Mouse (Mus musculus) forebrain, embryonic 14.5 days (tissue): ENCODE measurements around the gene Gm17577. TPM values are rescaled to one million over a fixed set of nuclear protein-coding genes. Genes with fewer than 3 reads are reported as not detected.
"Not testable (repeated sequence)": the region's sequence is repeated elsewhere in the genome, so short reads cannot be mapped to it uniquely, and the experiment has no call there.

ENCODE experiments used
- ATAC-seq: fragments of 200-750 bp; cut with Nextera tagmentation; 2 replicates; pipeline ENCODE4 v1.8.0; 2017; ENCODE audit warnings: mild to moderate bottlenecking, moderate library complexity
- DNase-seq: peaks from one replicate; pipeline ENCODE4 v3.0.0-alpha.2; 2015; ENCODE audit warnings: low spot score
- H3K27ac ChIP-seq: fragments of 300-500 bp; sonication (generic); 2 replicates; pipeline ENCODE4 v1.5.1; 2014; ENCODE audit warnings: low read depth, mild to moderate bottlenecking, control low read depth, low read length, moderate library complexity
- H3K27me3 ChIP-seq: fragments of 300-500 bp; sonication (generic); replicated peaks from 2 replicates; pipeline ENCODE4 v1.6.1; 2014; ENCODE audit warnings: low read length, control low read depth, mixed read lengths; ENCODE audit not compliant: control insufficient read depth, insufficient read depth
- H3K36me3 ChIP-seq: fragments of 300-500 bp; sonication (generic); 2 replicates; pipeline ENCODE4 v1.6.1; 2014; ENCODE audit warnings: low read length, control low read depth; ENCODE audit not compliant: control insufficient read depth, insufficient read depth
- H3K4me1 ChIP-seq: fragments of 300-500 bp; sonication (generic); 2 replicates; pipeline ENCODE4 v1.6.1; 2014; ENCODE audit warnings: antibody characterized with exemption, low read length, control low read depth; ENCODE audit not compliant: control insufficient read depth, insufficient read depth
- H3K4me2 ChIP-seq: fragments of 300-500 bp; sonication (generic); 2 replicates; pipeline ENCODE4 v1.6.1; 2014; ENCODE audit warnings: mild to moderate bottlenecking, control low read depth, low read length
- H3K4me3 ChIP-seq: fragments of 300-500 bp; sonication (generic); 2 replicates; pipeline ENCODE4 v1.5.1; 2014; ENCODE audit warnings: low read depth, low read length, control low read depth
- H3K9ac ChIP-seq: fragments of 300-500 bp; sonication (generic); 2 replicates; pipeline ENCODE4 v1.6.1; 2014; ENCODE audit warnings: mild to moderate bottlenecking, low read length, control low read depth, moderate library complexity
- H3K9me3 ChIP-seq: fragments of 300-500 bp; sonication (generic); replicated peaks from 2 replicates; pipeline ENCODE4 v1.6.1; 2016; ENCODE audit warnings: low read length, control low read depth, mixed read lengths; ENCODE audit not compliant: control insufficient read depth
- WGBS: fragments of 180-500 bp; shearing (Covaris S2); extraction: QIAGEN DNeasy Blood & Tissue Kit; methylation state at CpG from one replicate; pipeline ENCODE4 v1.1.7; 2014; 5-methylcytosine and 5-hydroxymethylcytosine counted together
- polyA plus RNA-seq: library from polyadenylated mRNA; unstranded; fragments of >200 nt; fragmentation: Nextera tagmentation; extraction: Ambion mirVana; gene quantifications from 2 replicates; pipeline ENCODE4 v1.2.1, GENCODE M21; 2014

Gm17577 gene
- not detected in 2 replicates for polyA plus RNA-seq

GRCm38 (mm10) chrX:123246807-123247206 lies at the start of gene Gm17577:
TSS of gene Gm17577 (minus strand) at chrX:123246907.
- not testable (repeated sequence) for H3K27ac ChIP-seq, ATAC-seq, H3K4me3 ChIP-seq, H3K36me3 ChIP-seq, H3K9ac ChIP-seq, H3K27me3 ChIP-seq, H3K4me2 ChIP-seq, DNase-seq, H3K9me3 ChIP-seq, H3K4me1 ChIP-seq
- no CpG with 5 or more reads among the region's 3 CpGs for WGBS

GRCm38 (mm10) chrX:123222381-123222780 lies 24.3 kb downstream of the Gm17577 start, which contains the start of gene Srsx:
TSS of gene Srsx (minus strand) at chrX:123222481.
- not testable (repeated sequence) for H3K4me1 ChIP-seq, H3K4me3 ChIP-seq, DNase-seq, H3K27me3 ChIP-seq, H3K9ac ChIP-seq, H3K9me3 ChIP-seq, H3K4me2 ChIP-seq, H3K27ac ChIP-seq, H3K36me3 ChIP-seq, ATAC-seq
- no CpG with 5 or more reads among the region's 1 CpGs for WGBS

Other genes with a start within 250 kb of the Gm17577 start
- gene Gm17521, start 217.2 kb downstream of the Gm17577 start, polyA plus RNA-seq, result not detected in 2 replicates
- gene Cldn34c1, start 143.4 kb downstream of the Gm17577 start, polyA plus RNA-seq, result 31.2 and 32.7 TPM in 2 replicates
- not detected in 2 replicates for gene Srsx, start 24.4 kb downstream of the Gm17577 start, polyA plus RNA-seq